Mouse (Mus musculus) ZHBTc4 (cell line): ENCODE data around the gene Rfc1.
"Not testable (repeated sequence)": the region's sequence is repeated elsewhere in the genome, so short reads cannot be mapped to it uniquely, and the experiment has no call there.

ENCODE experiments used
- DNase-seq: peaks from one replicate; pipeline ENCODE4 v3.0.0-alpha.2; 2011; ENCODE audit warnings: low read depth, low spot score

Rfc1 gene

DNA sequence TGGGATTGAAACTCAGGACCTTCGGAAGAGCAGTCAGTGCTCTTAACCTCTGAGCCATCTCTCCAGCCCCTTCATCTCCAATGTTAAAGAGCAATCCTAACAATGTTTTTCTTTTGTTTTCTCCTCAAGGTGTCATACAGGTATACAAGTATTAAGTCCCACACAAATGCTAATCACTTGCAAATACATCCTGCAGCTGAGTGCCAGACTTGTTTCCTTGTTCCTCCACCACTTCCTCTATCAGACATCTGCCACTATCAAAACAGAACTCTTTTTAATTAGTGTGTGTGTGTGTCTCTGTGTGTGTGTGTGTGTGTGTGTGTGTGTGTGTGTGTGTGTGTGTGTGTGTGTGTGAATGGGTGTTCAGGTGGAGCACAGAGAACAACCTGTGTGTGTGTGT is 35.8 kb downstream of the Rfc1 start:
- DNase-seq = peak; percentile 60

DNA sequence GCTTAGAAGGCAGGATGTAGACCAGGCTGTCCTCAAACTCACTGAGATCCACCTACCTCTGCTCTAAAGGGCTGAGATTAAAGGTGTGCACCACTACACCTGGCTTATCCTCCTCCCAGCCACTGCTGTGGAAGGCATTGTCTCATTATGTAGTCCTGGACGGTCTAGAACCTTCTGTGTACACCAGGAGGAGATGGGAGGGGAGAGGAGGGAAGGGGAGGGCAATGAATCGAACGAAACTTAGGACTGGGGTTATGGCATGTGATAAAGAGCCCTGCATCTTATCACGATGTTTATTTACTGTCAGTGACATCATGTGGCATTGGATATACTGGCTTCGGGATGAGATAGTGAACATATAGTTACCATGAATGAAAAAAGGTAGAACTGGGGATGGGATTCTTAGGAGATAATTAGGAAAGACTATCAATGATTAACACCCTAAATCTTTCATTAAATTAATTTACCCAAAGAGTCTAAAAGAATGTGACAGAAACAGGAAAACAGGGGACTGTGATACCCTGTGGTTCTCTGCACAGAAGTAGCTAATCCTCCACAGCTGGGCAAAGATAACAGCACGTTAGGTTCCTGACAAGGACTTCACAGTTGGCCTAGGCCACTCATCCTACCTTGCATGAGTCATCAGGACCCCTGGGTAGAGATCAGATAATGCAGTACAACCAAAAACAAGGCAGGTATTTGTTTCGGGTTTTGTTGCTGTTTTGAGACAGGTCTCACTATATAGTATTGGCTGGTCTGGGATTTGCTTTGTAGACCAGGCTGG is 37.1 kb downstream of the Rfc1 start:
- DNase-seq = no peak

DNA sequence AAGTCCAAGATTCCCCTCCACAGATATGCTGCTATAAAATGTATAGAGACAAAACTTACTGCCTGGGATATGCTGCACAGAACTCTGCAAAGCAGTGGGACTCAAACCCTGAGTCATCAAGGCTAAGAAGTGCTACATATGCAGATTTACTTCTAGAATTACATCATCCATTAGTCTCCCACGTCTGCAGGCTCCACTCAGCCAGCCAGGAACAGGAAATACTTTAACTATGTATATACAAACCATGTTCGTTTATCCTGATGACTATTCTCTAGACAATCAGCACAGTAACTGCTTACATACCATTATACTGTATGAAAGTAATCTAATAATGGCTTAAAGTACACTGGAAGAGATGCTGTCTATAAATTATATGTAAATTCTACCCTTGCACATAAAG is 41.2 kb downstream of the Rfc1 start:
- no peak for DNase-seq

DNA sequence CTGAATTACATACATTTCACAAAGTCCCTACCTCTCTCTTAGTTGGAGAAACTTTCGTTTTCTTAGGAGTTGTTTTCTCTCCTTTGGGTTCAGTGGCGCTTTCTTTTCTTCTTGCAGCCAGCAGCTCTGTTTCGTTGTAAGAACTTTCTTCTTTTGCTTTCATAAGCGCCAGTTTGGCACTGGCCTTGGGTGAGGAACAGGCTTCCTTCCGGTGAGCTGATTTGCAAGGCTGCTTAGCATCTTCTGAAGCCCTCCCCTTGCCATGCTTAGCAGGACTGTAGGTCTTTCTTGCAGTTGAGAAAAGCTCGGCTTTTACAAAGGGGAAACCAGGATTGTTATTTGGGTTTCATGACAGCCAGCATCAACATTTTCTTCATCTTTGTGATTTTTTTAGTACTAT is 41.8 kb downstream of the Rfc1 start:
- no peak for DNase-seq

DNA sequence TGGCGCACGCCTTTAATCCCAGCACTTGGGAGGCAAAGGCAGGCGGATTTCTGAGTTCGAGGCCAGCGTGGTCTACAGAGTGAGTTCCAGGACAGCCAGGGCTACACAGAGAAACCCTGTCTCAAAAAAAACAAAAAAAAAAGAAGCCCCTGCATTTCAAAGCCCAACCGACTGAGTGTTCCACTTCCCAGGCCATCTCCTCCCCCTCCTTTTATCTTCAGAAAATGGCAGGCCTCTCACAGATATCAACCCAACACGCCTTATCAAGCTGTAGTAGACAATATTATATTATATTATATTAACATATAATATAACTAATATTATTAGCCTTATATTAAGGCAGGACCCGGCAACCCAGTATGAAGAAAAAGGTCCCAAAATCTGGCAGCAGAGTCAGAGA is 46.5 kb downstream of the Rfc1 start:
- not testable (repeated sequence) for DNase-seq

DNA sequence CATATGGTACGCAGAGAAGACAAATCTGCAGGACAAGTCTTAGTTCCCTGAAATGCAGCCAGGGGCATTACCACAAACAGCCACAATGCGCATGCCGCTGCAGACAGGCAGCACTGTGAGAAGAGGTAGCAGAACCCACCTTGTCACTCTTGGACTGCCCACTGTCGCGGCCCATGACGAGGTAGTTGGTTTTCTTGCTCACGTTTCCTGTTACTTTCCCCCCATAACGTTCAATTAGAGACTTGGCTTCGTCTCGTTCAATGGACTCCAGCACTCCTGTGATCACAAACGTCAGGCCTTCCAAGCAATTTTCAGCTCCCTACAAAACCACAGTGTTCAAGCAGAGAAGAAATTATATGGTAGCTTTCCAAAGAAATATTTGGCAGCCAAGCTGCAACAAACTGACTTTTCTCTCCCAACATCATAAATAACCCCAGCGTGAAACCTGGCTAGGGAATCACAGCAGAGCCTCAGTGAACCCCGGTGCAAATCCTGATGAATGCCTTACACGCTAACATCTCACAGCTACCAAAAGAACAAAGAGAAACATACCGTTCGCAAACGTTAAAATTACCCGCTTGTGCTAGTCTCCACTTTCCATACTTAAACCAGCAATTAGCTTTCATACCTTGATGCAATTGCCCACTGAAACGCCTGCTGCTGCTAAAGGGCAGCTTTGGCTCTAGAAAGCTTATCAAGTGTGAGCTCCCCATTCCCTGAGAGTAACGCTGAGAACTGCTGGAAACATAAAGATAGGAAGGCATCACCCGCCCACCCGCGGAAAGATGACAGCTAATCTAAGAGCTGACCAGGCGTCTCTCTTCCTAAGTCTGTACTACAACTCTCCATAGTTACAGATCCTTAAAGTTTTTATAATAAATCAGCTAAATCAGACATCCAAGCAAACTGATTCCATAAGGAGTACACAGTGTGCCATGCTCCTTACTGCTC is 47.4 kb downstream of the Rfc1 start:
- DNase-seq = no peak

DNA sequence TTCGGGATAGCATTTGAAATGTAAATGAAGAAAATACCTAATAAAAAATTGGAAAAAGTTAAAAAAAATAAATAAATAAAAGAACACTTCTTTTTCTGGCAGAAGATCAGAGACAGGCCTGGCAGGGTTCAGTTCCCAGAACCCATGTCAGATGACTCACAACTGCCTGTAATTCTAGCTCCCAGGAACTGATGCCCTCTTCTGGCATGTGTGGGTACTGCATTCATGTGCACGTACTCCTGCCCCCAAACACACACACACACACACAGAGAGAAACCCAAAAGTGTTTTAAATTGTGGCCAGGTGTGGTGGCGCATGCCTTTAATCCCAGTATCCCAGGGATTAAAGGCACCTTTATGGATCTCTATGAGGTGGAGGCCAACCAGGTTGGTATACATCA is 51.3 kb downstream of the Rfc1 start:
- DNase-seq = peak; percentile 85

DNA sequence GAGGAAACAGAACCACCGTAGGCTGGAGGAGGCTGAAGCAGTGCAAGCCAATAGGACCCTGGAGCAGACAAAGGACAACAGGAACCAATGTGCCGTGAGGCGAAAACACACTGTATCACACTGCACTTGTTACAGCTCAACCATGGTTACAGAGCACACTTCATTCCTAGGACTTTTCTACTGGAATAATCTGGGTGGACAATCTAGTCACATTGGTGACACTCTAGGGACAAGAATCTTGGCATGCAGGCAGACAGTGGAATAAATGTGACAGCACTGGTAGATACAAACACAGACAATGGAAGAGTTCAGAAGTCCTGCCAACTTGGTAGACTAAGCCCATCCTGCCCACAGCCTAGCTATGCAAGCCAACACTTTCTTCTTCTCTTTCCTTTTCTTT is 54.3 kb downstream of the Rfc1 start:
- no peak for DNase-seq

DNA sequence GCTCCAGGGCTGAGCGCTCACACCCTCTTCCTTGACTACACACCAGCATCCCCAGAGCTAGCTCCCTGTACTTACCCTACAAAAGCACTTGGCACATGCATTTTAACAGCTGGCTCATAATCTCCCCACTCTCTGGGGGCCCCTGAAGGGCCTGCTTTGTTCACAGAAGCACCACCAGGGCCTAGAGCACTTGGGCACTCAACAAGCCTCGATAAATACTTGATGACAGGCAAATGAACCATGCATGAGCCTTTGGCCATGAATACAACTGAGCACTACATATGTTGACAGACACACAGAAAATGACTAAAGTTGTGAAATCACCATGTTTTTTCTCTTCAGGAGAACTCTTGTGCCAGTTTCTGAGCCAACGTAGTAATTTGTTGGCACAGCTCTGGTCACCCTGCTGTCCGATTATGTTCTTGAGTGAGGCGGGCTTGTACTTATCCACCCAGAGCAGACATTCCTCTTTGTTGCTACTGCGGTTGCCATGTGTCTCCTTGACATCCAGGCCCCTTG is 56.3 kb downstream of the Rfc1 start:
- no peak for DNase-seq

DNA sequence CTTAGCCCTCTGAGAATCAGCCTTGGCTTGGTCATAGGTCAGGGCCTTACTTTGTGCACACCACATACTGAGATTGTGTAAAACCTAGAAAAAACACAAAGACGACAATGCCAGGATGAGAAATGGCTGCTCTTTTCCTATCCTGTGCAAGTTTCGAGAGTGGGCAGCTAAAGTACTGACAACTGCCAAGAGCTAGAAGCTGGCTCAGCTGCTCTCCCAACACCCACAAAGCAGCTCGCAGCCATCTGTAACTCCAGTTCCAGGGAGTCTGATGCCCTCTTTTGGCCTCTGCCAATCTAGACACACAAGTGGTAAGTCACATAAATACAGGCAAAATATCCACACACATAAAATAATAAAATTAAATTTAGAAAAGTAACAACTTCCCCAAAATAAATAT is 61.5 kb downstream of the Rfc1 start:
- no peak for DNase-seq

DNA sequence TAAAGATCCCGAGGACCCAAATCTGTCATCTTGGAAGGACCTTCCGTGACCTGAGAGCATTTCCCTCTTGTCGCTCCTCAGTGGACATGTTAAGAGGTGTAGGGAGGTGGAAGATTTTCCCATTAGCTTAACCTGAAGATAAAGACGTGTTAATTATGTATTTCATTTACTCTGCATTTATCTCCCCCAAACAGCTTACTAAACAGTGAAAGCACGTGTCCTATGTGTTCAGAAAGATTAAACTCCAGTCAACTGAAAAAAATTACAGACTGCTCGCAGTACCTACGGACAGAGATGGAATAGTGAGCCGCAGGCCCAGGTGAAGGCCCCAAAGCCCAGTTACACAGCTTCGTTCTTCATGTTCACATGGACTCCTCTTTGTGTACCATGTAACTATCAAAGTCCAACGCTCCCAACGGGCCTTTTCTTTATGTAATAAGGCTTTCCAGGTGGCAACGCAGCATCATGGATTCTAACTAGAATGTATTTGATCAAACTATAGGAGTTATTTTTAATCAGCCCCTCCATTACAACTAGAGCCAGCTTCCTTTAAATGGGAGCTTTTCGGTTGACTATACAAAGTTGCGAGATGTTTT is 77.5 kb downstream of the Rfc1 start:
- DNase-seq = no peak

DNA sequence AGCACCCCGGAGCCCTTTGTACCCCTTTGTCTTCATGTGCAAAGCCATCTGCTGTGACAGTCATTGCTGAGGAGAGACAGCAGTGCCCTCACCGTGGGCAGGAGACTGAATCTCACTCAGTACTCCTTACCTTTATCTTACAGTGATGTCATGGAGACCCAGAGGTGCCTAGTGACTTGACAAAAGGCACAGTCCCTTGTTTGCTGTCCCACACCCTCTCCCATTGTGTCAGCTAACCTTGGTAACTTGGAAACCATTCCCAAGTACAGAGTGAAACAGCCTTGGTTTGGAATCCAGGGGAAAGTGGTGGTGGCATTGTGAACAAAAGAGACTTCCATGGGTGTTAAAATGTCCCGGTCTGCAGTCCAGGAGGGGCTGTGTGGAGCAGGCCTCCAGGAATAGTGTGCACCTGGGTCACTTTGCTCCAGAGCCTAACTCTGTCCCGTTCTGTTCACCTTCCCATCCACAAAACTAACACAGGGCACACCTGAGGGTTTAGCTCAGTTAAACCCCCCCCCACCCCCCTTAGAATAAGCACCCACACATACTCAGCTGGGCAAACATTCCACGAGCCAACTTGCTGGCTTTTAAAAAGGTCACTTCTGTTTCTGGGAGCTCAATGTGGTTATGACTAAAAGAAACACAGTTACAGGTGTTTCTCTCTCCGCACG is 85.2 kb downstream of the Rfc1 start:
- peak; percentile 82 for DNase-seq

DNA sequence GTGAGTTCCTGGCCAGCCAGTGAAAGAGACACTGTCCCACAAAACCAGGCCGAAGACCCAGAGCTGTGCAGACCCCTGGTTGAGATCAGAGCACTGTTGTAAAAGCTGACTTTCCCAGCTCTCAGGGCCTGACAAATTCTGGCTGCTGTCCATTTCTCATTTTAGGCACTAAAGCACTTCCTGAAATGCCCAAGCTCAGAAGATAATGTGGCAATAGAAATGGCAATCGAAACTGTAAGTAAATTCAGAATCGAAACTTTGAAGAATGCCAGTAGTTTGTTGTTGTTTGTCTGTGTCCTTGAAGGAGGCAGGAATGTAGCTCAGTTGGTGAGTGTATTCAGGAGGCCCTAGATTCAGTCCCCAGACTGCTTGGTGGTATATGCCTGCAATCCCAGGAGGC is 88.2 kb downstream of the Rfc1 start:
- DNase-seq = no peak

DNA sequence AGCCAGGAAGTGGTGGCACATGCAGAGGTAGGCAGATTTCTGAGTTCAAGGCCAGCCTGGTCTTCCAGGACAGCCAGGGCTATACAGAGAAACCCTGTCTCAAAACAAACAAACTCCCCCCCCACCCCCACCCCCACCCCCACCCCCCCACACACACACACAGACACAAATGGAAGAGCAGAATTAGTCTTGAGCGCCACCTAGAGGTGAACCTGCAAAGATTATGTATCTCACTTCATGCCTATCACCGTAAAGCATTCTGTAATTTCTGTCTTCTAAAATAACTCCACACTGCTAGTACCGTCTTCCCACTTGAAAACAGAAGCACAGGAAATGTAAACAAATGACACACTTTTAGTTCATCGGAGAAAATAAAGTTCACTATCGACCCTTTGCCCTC is 92.7 kb downstream of the Rfc1 start:
- peak; percentile 67 for DNase-seq

DNA sequence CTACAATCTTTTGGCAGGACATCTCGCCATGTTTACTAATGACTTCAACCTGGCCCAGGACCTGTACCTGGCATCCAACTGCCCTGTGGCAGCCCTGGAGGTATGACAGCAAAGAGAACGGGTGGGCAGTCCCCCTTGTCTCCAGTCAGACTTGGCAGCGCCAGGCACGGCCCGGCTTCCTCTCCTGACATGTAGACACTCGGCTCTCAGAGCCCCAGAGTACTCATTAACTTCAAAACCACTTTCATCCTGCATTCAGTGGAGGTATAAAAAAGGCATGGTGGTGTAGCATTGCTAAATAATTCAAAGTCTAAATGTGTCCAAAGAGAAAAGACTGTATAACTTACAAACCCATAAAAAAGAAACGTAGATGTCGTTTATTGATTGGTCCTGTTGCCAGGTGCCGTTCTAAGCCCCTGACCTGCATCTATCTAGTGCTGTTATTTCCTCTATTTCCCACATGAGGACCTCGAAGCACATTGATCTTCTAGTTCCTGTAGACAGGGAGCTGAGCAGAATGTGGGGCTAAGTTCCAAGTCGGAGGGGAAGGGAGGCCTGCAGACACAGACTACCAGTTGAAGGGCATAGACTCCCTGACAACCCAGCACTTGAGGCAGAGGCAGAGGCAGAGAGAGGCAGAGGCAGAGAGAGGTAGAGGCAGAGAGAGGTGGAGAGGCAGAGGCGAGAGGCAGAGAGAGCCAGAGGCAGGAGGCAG is 104.0 kb downstream of the Rfc1 start:
- DNase-seq = no peak

DNA sequence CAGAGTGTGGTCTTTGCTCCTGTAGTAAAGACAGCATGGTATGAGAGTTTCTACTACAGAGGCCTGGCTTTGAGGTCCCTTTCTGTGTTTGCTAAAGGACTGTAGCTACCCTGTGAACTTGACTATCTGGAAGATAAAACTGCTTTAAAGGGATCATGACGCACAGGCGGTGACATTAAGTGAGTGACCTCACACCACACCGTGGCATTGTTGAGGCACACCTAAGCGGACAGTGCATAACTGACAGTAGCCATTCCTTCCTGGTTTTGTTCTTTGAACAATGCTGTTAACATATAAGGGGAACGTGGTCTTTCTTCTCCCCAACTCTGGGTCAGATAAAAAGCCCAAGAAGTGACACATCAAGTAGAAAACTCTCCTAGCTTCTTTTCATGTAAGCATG is 111.4 kb downstream of the Rfc1 start:
- no peak for DNase-seq

DNA sequence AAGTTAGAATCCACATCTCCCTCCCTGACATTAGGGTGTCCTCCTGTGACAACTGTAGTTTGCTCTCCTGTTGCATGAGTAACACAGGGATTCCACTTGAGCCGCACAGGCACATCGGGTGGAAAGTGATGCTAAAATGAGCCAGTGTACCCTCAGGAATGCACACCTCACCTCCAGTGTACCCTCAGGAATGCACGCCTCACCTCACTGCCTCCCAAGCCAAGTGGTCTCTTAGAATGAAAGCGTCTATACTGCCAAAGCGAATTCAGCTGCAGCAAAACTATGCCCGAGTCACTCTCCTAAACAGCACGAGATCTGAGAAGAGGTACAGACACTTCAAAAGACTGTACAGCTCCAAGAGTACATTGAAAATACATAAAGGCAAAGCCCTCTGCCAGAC is 114.4 kb downstream of the Rfc1 start:
- peak; percentile 13 for DNase-seq

DNA sequence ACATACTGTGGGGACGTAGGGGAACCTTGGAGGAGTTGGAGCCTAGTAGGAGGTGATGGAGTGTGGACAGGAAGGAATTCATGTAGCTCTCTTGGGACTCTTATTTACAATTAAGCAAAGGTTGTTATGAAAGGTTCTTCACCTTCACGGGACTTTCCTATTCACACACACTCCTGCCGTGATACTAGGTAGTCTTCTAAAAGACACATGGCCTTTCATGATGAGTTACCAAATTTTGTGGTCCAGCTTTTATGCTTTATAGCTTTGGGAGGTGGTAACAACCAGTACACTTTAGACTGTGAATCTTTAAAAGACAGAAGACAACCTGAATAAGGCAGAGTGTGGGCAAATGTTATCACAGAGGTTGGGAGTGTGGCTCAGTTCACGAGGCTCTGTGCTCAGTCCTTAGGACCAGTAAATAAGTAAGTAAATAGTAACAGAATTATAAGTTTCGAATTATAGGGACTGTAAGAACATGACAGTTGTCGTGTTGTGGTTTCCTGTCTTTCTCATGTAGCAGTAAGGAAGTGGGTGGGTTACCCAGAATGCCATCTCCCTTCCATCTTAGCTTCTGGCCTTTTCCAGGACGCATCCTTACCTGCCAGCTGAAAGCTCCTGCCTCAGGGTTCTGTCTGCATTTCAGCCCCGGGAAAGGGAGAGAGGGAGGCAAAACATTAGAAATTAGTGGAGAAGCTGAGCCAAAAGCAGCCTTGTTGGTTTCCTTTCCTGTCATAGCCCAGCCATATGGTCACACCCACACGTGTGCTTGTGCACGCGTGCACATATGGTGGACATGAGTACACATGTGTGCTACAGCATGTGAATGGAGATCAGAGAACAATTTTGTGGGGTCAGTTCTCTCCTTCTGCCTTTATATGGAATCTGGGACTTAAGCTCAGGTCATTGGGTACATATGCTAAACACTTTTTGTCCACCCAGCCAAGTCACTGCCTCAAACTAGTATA is 117.9 kb downstream of the Rfc1 start:
- DNase-seq = no peak

DNA sequence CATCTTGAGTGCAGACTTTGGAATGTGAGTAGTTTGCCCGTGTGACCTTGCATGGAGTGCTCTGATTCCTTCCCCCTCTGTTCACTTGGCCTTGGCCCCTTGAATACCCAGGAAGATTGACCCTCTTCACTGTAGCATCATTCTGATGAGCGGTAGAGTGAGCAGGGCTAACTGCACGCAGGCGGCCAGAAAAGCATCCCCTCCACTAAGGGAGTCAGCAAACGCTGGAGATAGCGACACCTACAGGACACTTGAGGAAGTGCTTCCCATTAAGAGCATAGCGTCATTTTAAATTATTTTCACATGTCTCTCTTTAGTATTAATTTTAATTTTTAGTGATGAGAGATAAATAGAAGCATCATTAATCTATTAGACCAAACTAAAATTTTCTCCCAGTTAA is 122.1 kb downstream of the Rfc1 start:
- DNase-seq = peak; percentile 59
